Mouse (Mus musculus) 3134 (cell line): ENCODE data around the gene Tsen54.

Experiments
- DNase-seq: peaks from one replicate; pipeline ENCODE4 v3.0.0-alpha.2; 2011; ENCODE audit warnings: low spot score; ENCODE audit not compliant: insufficient read length; ENCODE audit errors: extremely low read depth

Tsen54 gene

DNA sequence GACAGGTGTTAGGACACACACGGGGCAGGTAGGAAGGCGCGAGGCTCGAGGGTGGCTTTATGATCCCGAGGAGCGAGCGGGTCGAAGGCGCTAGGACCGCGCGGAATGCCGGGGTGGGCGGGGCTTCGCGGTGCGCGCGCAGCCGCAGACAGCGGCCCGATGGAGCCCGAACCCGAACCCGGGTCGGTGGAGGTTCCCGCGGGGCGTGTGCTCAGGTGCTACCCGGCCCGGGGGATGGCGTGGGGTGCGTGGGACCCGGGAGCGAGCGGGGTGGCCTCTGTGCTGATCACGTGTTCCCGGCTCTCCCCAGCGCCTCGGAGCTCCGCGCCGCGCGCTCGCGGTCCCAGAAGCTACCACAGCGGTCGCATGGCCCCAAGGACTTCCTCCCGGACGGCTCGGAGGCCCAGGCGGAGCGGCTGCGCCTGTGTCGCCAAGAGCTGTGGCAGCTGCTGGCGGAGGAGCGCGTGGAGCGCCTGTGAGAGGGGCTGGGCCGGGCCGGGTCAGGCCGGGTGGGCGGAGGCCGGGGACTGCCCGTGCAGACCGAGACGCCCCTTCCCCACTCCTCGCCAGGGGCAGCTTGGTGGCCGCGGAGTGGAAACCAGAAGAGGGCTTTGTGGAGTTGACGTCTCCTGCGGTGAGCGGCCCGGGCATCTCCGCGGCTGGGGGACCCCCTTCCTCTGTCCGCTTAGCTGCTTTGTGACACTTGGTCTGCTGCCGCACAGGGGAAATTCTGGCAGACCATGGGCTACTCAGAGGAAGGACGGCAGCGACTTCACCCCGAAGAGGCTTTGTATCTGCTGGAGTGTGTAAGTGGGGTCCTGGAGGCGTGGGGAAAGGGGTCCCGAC lies at the start of gene Tsen54:
Gene Tsen54, plus strand, starts transcription at position 120 of the 846 bp plus-strand sequence.
- DNase-seq, result peak; percentile 88

DNA sequence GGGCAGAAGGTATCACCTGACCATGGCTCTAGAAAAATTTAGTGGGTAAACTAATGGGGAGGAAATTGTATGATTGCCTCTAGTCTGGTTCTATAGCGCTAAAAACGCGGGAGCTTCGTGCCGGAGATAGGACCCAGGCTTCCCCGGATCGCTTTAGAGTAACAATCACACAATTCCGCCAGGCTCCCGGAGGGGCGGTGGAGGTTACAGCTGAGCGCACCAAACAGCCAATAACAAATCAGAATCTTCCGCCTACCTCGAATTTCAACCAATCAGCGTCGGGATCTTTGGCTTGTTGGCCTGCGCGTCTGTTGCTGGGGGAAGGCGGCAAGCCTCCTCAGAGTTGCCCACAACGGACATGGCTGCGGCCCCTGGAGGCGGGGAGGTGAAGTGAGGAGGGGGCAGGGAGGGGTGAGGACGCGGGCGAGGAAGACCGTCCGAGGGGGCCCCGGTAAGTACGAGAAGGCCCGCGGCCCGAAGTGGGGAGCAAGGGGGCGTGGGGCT lies 49.4 kb upstream of the Tsen54 start, which contains the start of gene Tmem94:
Gene Tmem94, plus strand, starts transcription at position 331 of the 504 bp plus-strand sequence.
- peak; percentile 91 for DNase-seq

DNA sequence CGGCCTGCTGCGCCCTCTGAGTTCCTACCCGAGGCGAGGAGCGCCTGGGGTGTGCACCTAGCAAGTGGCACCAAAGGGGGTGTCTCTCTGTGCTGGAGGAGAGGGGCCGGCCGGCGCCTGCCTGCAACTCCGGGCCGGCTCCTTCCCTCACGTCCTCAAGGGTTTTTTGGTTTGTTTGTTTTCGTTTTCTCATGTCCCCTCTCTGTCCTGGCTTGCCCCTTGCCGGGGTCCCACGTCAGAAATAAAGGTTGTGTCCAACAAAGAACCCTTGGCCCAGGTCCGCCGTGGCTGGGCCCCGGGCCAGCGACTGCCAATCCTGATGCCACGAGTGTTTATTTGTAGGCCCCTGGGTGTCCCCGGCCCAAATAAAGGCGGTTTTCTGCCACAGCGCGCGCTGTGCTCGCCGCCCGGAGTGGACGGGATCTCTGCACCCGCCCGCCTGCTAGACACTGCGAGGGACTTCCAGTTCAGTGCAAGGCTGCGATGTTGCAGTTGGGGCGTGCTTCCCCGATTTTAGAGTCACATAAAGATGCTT lies 48.9 kb upstream of the Tsen54 start:
- peak; percentile 89 for DNase-seq

DNA sequence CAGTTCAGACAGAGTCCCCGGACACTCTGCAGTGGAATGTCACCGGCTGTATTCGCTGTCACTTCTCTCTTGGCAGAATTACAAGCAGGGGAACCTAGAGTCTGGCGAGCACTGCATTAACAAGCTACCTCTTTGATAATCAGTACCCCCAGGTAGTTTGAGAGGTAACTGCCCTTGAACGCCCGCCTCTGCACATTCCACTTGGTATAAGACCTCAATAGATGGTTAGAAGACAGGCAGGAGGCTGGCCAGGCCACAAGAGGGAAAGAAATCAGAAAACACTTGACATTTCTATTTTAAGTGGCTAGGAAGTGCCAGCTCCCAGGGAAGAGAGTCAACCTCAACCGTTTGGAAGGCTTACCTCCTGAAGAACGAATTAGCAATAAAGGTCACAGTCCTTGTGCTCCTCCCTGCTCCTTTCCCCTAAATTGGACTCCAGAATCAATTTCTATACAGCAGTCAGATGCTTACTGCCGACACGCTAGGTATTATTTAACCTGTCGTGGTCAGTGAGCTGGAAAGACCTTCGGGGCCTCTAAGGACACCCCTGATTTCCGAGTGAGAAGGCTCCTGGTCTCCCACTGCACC lies 48.1 kb upstream of the Tsen54 start:
- DNase-seq, result no peak

DNA sequence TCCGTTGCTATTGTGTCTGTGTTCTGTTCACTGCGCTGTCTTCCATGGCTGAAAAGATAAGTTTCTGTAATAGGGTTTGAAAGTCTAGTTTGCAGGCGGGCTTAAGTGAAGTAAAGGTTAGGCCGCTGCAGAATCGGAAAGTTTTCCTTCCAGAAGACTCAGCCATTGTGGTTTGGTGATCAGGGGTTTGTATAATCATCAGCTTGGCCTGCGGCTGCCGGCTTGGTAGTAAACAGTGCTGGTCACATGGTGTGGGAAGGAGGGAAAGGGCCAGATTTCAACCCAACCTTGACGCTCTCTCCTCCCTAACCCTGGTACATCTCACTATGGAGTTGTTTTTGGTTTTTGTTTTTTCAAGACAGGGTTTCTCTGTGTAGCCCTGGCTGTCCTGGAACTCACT lies 47.5 kb upstream of the Tsen54 start:
- no peak for DNase-seq

DNA sequence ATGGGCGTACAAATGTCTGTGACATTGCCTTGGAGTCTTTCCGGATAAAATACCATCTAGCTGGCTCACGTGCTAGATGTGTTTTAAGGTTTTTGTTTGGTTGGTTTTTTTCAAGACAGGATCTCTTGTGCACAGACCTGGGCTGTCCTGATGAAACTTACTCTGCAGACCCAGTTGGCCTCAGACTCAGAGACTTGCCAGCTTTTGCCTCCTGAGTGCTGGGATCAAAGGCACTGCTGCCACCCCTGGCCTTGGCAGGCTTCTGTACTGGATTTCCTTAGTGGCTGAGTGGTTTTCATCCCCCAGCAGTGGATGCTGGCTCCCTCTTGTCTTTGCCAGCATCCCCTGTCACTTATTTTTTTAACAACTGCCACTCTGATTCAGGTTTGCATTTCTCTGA lies 45.6 kb upstream of the Tsen54 start:
- DNase-seq, result no peak

DNA sequence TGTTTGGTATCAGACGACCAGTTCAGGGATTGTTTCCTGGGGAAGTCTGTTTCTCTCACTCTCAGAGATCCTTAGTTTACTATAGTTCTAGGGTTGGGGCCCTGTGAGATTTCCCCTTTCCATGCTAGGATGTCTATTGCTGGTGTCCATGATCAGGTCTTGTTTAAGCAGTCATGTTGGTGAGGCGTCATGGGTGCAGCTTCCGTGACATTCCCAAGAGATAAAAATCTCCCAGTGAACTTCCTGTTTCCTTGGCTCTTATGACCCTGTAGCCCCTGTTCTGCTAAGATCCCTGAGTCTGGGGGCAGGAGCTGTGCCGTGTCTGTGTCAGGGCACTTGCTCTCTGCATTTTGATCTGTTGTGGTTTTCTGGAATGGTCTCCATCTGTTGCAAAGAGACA lies 39.9 kb upstream of the Tsen54 start:
- DNase-seq, result no peak

DNA sequence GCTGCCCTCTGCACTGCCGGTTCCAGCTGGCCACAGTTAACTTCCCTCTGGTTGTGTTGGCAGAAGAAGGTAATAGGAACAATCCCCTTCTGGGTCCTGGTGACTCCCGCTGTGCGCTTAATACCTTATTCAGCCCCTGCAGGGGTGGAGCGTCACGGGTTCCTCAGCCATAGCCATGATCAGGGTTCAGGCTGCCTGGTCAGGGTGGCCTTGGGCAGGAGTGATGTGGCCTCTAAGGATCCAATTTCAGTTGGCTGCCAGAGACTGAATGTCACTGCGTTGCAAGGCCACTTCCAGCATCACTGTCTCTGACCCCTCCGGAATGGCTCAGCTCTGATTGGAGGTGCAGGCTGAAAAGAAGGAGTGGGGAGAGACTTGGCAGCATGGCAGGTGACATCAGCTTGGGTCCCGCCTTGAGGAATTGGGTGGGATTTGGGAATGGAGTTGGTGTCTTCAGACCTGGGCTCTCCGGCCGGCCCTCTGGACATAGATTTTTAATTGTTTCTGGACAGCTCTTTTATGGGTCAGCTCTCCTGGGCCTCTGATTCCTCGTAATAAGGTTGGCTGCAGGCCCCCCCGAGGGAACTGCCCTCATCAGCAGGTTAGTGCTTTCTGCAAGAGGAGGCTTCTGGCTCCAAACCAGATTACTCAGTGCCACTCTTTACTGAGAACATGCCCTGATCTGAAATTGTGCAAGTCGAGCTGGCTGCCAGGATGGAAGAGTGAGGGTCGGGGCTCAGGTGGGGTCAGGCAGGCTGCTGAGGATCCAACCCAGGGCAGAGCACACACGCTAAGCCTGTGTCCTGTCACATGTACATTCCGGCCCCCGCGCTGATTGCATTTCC lies 38.5 kb upstream of the Tsen54 start:
- peak; percentile 69 for DNase-seq

DNA sequence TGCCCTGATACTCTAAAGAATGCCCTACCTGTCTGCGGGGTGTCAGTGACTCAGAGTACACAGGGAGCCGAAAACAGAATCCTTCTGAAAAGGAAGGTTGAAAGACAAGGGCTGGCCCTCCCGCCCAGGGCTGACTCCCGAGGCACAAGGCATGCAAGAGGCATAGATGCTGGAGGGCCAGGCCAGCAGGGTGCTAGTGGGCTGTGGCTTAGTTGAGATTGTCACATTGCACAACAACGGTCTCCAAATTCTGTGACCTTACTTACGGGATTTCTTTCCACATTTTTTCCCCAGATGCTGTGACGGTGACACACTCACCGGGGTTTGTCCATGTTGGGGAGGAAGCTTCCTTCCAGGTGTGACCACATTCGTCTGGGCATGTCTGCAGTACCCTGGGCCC lies 37.6 kb upstream of the Tsen54 start:
- DNase-seq, result no peak

DNA sequence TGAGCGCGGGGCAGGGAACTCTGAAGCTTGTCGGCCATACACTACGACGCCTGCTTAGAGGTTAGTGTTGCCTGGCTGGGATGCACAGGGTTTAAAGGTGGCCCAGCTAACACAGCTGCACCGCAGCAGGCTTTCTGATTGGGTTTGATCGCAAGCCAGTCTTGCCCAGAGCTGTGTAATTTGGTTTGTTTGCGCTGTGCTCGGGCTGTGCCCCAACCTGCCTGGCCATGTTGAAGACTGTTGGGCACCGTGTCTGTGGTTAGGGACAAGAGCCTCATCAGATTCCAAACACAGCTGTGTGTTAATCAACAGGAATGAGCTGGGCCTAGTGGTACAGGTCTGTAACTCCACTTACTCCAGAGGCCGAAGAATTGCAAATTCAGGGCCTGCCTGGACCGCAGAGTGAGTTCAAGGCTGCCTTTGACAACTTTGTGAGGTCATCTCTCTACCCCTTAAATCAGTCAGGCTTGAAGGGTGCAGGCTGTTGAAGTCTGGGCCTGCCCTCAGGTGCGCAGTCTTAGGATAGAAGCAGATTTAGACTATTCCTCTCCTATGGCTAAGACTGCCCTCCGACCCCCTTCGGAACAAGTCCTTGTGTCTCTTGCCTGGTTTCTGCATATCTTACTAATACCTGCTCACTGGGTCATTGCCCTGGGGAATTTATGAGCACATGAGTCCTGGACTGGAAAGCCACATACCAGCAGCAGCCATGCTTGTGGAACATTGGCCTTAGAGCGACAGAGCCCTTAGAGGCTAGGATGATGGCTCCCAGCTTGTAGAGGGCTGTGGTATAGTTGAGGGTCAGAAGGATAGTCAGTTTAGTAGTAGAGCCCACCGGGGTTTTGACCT lies 36.8 kb upstream of the Tsen54 start:
- no peak for DNase-seq

DNA sequence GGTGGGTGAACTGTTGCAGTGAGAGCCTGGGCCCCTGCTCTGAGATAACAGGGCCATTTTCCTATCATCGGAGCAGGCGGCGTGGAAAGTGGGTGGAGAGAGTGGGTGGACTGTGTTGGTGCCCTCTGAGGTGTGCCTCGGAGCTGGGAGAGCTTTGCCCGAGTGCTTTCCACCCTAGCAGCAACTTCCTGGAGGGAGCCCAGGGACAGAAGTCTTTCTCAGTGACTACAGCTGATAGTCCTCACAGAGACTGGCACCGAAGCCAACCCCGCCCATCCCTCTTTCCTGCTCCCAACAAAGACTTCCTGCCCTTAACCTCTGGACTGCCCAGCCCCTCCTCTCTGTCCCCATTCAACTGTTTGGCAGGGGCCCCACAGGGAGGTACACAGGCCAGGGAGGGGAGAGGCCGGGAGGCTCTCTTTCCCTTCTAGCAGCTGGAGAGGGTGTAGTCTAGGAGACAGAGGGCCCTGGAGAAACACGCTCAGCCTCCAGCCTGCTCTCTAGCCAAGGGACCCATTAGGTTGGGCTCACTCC lies 35.4 kb upstream of the Tsen54 start:
- peak; percentile 75 for DNase-seq

DNA sequence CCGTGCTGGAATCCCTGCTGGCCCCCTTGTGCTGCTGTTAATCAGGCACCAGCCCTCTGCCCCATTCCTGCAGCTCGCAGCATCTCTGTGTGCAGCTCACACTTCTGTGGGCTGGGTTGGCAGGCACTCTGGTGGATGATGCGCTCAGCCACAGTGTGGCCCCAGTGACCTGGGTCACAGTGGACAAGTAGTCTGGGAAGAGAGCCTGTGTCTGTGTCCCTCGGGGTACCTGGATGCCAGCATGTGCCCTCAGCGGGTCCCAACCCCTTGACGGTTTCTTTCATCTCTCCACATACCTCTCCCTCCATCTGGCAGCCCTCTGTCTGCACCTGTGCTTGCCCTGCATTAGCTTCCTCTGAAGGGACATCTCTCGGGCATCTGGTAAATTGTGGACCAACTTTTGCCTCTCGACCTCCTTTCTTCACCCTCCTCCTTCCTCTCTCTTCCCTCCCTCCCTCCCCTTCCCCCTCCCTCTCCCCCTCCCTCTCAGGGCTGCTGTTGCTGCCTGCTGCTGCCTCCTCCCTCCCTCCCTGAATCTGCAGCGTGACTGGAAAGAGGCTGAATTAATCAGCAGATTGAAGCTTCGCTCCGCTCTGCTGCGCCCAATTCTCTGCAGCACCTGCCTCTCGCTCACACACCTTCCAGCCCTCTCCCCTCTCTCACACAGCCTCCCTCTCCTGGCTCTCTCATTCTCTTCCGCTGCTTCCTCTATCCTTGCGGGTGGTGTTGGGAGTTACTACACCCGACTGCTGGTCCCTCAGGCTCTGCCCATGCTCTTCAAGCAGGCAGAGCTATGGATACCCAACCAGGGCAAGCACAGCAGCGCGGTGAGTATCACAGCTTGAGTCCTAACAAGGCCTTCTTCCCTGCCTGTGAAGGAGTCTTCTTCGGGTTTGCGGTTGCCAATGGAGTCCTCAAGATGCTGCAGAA lies 34.1 kb upstream of the Tsen54 start:
- no peak for DNase-seq

DNA sequence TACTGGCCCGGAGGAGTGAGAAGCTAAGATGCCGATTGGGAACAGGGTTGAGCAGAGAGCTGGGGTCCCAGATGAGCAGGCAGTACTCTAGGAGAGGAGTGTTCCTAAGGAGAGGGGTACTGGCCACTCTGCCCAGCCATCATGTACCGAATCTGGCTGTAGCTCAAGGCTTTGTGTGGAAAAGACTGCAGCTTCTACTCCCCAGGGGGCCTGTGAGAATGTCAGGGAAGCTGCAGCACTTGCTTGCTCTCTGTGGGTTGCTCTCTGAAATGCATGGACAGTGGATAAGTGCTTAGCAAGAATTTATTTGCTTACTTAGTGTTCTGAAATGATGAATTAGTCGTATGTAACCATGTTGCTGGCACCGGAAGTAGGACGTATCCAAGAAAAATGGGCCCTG lies 28.1 kb upstream of the Tsen54 start:
- no peak for DNase-seq

DNA sequence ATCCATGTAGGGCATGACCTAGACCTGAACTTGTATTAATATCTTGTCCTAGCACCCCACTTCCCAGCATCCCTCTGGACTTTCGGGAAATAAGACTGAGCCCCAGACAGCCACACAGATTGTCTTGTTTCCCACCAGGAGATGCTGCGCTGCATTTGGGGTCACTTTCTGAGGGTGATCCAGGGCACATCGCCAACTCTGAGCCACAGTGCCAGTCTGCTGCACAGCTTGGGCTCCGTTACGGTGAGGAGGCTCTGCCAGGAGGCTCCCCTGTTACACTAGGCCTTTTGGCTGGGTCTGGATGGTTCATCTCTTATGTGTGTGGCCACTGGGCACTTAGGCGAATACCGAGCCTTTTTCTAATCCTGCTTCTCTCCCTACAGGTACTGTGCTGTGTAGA lies 24.7 kb upstream of the Tsen54 start:
- no peak for DNase-seq

DNA sequence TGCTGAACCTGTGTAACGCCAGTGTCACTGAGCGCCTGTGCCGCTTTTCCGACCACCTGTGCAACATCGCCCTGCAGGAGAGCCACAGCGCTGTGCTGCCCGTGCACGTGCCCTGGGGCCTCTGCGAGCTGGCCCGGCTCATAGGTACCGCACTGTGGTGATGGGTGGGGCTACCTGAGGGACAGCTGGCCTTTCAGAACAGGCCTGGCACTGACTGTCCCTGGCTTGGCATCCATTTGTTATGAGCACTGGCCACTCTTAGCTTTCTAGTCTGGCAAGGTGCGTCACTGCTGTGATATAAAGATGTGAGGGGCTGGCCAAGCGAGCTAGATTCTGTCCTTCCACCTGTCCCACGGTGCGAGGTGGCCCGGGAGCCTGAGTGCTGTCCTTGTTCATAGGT lies 22.6 kb upstream of the Tsen54 start:
- DNase-seq, result no peak

DNA sequence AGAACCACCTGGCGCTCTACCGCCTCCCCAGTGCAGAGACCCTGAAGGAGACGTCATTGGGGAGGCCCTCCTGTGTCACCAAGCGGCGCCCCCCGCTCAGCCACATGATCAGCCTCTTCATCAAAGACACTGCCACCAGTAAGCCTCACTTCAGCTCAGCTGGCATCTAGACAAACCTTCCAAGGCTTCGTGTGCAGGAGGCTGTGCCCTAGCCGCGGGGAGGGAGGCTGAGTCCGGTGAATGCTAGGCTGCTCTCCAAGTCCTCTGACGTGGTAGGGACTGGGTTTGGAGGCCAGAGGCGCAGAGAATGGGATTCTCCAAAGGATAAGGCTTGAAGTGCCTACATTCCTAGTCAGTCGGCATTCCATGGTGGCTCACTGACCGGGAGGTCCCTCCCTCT lies 22.2 kb upstream of the Tsen54 start:
- no peak for DNase-seq

DNA sequence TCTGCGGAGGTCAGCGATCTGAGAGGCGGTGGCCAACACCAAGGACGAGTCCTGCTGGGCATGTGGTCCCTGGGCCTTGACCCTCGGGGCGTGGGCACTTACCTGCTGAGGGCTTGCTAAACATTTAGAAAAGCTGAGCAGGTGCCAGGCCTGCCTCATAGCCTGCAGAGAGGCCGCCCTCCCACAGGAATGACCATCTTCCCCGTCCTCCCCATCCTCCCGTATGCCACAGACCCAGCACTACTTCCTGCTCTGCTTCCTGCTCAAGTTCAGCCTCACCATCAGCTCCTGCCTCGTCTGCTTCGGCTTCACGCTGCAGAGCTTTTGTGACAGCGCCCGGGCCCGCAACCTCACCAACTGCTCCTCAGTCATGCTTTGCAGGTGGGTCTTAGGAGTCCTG lies 17.6 kb upstream of the Tsen54 start:
- no peak for DNase-seq

DNA sequence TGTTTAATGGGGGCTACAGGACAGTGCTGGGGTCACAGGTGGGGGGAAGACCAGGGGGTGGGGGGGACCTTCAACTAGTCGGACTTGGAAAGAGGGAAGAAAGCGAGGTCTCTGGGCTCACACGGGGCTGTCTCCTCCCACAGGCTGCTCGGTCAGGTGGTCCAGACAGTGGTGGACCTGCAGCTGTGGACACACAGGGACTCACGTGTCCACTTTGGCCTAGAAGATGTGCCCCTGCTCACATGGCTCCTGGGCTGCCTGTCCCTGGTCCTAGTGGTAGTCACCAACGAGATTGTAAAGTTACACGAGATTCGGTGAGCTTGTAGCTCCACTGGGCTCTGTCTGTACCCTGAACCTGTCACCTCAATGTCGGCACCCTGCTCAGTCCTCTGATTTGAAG lies 16.9 kb upstream of the Tsen54 start:
- no peak for DNase-seq

DNA sequence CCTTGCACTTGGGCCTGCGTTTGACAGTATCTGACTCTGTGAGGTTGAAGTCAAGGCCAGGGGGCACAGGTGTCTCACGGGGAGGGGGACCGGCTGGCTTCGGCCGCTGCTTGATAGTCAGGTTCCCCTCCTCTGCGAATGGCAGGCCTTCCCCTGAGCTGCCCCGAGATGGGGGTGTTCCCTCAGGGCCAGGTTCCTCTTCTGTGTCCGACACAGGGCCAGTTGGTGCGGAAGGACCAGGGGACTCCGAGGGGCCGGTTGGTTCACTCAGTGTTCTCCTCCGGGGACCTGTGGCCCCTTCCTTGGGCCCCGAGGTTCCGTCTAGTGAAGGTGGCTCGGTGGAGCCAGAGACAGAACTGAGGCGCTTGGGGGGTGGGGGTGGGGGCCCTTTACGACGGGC lies 13.5 kb upstream of the Tsen54 start:
- DNase-seq, result no peak
